Mouse (Mus musculus): ENCODE results near the gene Col26a1. TPM values are rescaled to one million over a fixed set of nuclear protein-coding genes. Genes with fewer than 3 reads are reported as not detected.
A peak's percentile ranks its signal among the peaks of the same experiment; 100 is the strongest.

Col26a1 gene
- total RNA-seq (2017): not detected in 3 replicates

DNA sequence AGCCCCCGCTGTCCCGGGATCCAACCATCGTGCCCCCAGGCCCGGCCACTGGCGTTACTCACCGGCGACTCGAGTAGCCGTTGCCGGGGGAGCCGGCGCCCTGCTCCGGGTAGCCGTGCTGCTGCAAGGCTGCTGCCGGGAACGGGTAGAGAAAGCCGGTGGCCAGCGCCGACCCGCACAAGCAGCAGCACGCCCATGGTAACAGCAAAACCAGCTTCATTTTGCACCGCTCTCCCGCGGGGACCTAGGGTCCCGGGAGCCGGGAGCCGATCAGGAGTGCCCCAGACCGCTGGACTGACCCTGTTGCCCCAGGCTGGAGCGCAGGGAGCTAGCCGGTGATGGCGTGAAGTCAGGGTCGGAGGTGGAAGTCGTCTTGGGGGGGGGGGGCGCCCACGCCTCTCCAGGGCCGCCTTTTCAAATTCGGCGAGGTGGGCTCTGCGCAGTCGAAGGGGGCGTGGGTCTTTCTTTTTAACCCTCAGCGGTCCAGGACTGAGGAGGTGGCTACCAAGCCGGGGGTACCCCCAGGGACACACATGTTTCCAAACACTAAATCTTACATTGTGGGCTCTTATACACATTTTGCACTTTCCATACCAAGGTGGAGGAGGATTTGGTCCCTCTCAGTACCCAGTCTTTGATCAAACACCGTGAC lies at the start of gene Col26a1:
TSS of gene Col26a1 (minus strand) at position 422 of the 652 bp plus-strand sequence.
- ATAC-seq (replicated peaks; ENCODE audit: insufficient number of reproducible peaks, low FRiP score, low TSS enrichment, poor library complexity, severe bottlenecking): no peak

DNA sequence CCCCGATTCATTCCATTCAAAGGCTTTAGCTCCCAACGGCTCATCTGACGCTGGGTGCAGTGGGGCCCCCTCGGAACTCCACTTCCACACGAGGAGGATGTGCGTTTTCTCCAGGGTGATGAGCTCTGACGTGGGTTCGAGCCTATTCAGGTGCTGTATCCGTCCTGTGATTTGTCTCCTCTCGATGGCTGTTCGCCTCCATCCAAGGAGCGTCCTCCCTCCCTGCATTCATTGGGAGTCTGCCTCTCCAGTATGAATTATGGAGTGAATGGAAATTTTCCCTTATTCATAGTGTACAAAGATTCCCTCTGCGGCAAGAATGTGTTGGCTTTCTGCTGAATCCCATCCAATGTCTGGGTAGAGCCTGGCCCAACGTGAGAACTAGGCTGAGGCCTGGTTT lies 48.9 kb upstream of the Col26a1 start:
- ATAC-seq (replicated peaks; ENCODE audit: insufficient number of reproducible peaks, low FRiP score, low TSS enrichment, poor library complexity, severe bottlenecking): no peak

DNA sequence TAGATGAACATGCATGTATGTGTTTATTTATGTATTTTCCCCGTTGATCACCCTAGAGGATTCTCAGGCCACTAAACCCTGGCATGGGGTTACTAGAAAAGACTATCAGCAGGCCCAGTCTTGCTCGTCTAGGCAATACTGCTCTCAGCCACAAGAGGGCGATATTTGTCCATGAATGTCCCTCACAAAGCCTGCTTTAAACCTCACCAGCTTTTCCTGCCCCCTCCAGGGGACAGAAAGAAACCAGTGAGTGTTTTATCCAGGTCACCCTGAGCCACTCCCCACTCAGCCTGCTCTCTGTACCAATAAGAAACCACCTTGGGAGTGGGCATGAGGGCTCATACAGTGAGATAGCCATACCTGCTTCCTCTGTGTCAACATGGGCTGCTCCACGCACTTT lies 46.1 kb upstream of the Col26a1 start:
- peak; percentile 84 for ATAC-seq (replicated peaks; ENCODE audit: insufficient number of reproducible peaks, low FRiP score, low TSS enrichment, poor library complexity, severe bottlenecking)

DNA sequence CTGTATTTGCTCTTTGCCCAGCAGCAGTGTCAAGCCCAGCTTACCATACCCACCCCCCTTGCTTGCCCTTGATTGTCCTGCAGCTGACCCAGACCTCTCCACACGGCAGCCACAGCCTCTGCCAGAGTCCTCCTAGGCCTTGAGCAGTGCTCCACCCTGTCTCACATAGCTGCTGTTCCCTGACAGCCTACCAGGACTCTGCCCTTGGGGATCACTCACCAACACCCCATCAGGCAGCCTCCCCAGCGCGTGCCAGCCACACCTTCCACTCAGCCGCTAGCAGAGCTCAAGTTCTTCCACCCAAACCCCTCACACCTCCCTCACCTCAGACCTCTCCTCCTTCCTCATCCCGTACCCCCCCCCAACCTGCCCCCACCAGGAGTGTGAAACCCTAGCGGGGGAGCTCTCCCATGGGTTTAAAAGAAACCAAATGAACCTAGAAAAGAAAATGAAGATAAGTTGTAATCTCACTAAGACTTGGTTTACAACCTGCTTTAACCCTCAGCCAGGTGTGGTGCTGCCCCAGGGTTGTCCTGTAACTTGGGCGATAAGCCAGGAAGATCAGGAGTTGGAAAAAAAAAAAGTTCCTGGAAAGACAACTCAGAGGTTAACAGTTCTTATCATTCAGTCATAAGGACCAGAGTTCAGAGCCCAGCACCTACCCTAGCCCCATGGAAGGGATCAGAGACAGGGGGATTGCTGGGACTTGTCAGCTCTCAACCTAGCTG lies 40.9 kb upstream of the Col26a1 start:
- ATAC-seq (replicated peaks; ENCODE audit: insufficient number of reproducible peaks, low FRiP score, low TSS enrichment, poor library complexity, severe bottlenecking): no peak

DNA sequence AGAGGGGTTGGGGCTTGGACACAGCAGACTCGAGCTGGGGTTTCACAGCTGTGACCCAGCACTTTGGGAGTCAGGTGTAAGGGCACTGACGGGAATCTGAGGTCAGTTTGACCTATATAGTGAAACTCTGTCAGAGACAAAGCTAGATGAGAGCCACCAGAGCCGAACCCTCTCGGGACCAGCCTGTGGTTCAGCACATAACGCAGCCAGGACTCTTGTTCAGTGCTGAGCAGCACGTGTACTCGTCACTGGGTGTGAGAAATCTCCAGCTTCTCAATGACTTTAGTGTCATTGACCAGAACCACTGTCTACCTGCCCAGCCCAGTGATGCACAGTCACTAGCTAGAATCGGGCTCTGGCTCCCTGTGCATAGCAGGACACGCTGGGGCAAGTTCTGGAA lies 39.8 kb upstream of the Col26a1 start:
- ATAC-seq (replicated peaks; ENCODE audit: insufficient number of reproducible peaks, low FRiP score, low TSS enrichment, poor library complexity, severe bottlenecking): no peak

DNA sequence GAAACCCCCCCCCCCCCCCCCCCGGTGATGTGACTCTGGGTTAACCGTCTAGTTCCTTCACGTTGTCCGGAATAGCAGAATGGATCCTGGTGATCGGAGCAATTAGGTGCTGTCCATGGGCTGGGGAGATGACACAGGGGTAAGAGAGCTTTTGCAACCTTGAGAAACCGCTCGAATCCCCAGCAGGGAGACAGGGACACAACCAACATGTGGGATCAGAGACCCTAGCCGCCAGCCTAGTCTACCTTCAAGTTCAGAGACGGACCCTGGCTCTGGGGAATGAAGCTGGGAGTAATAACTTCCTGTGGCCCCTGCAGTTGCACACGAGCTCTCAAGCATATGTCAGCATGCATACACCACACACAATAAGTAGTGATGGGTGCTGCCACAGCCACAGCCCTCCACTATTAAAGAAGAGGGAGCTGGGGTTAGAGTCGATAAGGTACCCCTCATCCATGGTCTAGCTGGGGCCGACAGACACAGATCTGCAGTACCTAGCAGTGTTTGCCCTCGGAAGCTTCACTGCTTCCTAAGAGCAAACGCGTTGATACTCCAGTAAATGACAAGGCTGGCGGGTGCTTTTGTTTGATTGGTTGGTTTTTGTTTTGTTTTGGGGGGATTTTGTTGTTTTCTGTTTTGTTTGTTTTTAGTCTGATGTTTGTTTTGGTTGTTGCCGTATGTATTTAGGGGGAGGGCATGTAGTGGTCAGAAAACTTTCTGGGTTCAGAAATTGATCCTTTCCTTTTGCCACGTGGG lies 36.7 kb upstream of the Col26a1 start:
- ATAC-seq (replicated peaks; ENCODE audit: insufficient number of reproducible peaks, low FRiP score, low TSS enrichment, poor library complexity, severe bottlenecking): no peak

DNA sequence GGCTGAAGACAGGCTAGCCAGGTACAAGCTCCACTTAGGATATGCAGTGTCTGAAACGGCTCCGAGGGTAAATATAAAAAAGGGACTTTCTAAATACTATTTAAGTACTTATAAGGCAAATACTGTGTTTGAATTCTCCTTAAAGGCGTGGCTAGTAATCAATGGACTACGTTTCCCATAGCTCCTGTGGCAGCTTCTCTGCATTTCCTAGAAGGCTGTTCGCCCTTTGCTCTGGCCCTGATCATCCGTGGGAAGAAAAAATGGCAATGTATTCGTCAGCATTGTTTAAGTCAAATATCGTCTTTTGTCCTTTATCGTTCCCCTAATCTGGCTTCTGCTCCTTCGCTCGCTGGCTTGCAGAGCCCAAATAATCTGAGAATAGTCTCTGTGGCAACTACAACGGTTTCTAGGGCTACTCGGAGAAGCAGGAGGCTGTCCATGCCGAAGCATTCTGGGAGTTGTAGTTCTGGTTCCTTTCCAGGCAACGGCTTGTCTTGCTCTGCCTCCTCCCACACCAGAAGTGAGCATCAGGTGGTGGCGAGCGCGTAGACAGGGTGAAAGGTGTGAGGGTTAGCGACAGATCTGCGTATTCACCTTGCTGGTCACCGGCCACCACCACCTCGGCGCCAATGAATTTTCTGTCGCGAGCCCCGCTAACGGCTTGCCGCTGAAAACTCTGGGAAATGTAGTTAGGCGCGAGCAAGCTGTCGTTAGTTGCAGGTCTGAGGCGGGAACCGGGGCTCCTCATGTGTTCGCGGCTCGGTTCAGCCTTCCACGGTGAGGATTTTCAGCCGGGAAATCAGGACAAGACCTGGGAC lies 35.9 kb upstream of the Col26a1 start:
- ATAC-seq (replicated peaks; ENCODE audit: insufficient number of reproducible peaks, low FRiP score, low TSS enrichment, poor library complexity, severe bottlenecking): peak; percentile 89

DNA sequence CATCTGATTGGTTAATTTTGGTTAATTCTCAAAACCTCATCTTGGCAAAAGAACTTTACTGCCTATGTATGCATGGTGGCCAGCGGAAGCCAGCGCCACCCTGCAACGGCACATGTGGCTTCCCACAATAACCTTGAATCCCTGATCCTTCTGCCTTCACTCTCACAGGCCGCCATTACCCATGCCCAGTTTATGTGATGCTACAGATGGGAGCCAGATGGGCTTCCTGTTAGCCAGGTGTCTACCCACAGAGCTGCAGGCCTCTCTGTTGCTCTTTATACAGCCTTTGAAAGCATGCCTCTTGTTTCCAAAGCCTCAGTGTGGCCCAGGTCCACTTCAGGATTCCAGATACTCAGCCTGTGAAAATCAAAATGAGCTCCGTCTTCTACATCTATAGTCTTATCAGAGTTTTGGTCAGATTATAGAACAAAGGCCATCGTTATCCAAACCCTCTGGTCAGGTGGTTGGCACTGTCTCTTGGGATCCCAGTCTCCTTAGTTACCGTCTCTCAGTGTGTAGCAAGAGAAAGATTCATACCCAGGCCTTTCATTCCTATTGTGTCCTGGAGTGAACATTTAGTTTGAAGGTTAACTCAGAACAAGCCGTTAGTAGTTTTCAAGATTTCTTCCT lies 34.7 kb upstream of the Col26a1 start:
- no peak for ATAC-seq (replicated peaks; ENCODE audit: insufficient number of reproducible peaks, low FRiP score, low TSS enrichment, poor library complexity, severe bottlenecking)

DNA sequence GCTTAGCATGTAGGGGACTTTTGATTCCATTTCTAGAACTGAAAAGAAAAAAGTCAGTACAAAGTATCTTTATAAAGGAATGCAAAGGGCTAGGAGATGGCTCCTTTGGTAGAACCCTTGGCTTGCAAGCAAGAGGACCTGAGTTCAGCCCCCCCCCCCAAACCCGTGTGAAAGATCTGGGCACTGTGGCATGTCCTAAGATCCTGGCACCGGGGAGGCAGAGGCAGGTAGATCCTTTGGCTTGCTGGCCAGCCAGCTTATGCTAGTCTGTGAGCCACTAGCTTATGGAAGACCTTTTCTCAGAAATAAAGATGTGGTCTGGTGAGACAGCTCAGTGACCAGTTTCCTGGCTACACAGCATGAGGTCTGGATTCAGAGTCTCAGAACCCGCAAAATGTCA lies 31.2 kb upstream of the Col26a1 start:
- no peak for ATAC-seq (replicated peaks; ENCODE audit: insufficient number of reproducible peaks, low FRiP score, low TSS enrichment, poor library complexity, severe bottlenecking)

DNA sequence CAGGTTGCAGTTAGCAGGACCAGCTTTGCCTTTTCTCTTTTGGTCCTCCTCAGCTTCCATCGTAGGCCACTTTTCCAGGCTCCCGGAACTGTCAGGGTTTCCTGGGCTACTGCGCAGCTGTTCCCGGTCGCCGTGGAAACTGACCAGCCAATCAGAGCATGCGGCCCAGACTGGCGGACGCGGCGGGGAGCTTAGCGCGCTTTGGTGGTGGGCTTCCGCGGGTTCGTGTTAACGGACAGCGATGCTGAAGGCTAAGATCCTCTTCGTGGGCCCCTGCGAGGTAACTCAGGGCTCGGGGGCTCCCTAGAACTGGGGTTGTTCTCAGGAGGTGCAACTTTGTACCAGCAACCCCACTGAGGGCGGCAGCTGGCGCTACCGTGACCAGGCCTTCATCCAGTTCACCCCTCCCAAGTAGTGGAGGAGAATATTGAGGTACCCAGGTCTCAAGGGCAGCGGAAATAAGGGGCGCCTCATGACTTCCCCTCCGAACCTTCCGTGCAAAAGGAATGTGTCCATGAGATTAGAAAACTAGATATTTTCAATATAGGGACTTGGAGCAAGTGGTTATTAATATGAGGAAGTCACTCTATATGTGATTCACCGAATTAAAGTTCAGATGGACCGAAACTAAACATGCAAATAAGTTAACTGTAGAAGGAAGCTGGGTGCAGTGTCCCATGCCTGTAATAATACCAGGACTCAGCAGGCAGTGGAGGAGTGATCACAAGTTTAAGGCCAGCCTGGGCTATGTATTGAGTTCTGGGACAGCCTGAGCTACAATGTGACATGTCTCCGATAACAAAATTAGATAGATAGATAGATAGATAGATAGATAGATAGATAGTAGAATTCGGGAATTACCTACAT lies 25.2 kb upstream of the Col26a1 start, which contains the start of gene Ift22:
TSS of gene Ift22 (plus strand) at position 160 of the 867 bp plus-strand sequence.
- peak; percentile 93 for ATAC-seq (replicated peaks; ENCODE audit: insufficient number of reproducible peaks, low FRiP score, low TSS enrichment, poor library complexity, severe bottlenecking)

DNA sequence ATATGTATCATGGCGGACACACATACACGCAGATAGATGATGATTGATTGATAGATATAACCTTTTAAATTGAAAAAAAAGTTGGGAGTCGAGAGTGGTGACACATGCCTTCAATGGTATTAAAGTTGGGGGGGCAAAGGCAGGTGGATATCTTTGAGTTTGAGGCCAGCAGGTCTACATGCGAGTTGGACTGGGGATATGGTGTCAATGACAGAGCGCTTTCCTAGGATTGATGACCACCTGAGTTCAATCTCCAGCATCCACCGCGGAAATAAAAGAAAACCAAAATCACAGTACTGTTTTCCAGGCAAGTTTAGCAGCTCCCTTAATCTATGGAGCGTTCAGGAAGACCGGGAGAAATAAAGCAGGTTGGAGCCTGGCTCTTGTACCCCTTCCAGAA lies 24.6 kb upstream of the Col26a1 start:
- no peak for ATAC-seq (replicated peaks; ENCODE audit: insufficient number of reproducible peaks, low FRiP score, low TSS enrichment, poor library complexity, severe bottlenecking)

DNA sequence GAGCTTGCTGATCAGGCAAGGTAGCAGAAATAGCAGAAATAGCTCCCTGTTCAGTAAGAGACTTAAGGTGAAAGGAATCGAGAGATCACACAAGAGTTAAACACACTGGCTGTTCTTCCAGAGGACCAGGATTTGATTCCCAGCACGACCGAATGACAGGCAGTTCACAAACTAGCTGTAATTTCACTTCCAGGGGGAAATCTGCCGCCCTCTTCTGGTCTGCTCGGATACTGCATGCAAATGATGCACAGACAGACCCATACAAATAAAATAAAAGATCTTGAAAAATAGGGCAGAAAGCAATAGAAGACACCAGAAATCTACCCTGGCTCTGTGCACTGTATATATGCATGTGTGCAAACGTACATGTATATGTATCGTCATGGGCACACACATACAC lies 22.6 kb upstream of the Col26a1 start:
- ATAC-seq (replicated peaks; ENCODE audit: insufficient number of reproducible peaks, low FRiP score, low TSS enrichment, poor library complexity, severe bottlenecking): no peak

DNA sequence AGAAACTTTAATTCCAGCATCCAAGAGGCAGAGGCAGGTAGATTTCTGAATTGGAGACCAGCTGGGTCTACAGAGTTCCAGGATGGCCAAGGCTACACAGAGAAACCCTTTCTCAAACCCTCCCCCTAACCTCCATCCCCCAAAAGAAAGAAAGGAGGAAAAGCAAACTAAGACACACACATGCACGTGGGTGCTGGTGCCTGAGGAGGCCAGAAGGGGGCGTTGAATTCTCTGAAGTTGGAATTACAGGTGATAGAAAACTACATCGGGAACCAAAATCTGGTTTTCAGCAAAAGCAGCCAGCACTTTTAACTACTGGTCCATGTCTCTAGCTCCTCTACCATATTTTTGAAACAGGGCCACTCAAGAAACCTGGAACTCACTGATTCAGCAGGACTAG lies 21.6 kb upstream of the Col26a1 start:
- ATAC-seq (replicated peaks; ENCODE audit: insufficient number of reproducible peaks, low FRiP score, low TSS enrichment, poor library complexity, severe bottlenecking): no peak

DNA sequence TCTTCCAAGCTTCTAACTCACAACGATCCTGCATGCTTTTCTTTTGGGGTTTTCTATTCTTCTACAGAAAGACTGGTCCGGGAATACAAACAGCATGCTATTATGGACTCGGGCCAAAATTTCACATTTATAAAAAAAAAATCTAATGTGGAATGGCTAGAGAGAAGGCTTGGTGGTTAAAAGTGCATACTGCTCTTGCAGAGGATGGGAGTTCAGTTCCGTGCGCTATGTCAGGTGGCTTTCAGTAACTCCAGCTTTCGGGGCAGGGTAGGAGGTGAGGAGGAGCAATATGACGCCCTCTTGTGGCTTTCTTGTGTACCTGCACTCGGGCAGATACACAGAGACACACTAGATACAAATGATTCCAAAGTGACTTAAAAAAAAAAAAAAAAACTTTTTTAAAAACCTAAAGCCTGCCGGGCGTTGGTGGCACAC lies 12.5 kb upstream of the Col26a1 start:
- ATAC-seq (replicated peaks; ENCODE audit: insufficient number of reproducible peaks, low FRiP score, low TSS enrichment, poor library complexity, severe bottlenecking): no peak

DNA sequence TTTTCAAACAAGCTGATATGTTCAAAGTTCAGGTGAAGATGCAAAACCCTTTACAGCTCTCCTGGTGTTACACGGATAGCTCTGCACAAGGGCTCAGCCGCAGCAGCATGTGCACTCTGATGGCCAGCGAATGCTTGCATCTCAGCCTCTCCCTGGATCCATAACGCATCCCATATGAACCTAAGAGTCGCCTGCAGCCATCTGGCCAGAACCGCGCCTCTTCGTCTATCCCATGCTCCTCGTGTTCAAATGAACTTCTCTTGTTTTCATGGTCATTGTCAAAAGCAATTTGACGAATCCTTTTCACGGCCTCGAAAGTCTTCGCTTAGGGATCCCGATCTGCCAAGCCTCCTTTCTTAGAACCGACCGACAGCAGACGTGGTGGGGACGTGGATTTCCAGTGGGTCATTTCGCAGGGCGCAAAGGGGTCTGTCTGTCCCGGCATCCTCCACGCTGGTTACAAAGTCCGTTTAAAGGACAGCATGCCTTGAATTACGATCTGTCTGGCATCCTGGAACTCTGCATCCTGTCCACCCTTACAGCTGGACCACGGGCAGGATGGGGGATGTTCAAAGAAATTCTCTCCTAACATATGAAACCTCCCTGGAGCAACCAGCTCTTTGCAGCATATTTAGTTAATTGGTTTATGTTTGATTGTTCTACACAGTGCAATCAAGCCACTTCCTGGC lies 12.0 kb upstream of the Col26a1 start:
- no peak for ATAC-seq (replicated peaks; ENCODE audit: insufficient number of reproducible peaks, low FRiP score, low TSS enrichment, poor library complexity, severe bottlenecking)

DNA sequence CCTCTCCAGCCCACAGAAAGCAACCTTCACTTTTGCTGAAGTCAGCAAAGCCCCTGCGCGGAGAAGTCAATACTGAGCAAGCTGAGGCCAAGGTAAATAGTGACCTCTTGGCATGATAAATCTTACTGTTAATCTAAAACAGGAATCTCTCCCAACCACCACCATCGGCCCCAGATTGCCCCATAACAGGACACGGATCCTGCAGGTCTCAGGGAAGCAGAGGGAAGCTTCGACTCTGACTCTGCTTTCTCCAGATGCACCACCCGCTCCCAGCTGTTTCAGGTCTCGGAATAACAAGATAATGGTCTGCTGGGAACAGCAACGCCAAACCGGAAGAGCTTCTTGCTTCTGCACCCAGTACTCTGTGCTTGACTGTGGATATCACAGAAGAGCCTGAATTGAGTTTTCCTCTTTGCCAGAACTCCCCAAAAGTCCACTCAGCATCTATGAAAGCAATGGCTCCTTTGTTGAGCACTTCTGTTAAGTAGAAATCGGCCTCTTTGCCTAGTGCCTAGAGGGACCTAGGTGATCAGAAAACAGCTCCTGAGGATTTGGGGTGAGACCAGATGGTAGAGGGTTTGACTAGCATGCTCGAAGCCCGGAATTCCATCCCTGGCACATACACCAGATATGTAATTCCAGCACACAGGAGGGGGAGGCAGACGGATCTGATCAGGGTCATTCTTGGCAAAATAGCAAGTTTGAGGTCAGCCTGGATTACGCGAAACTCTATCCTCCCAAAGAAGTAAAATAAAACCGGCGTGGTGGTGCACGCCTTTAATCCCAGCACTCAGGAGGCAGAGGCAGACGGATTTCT lies 5.7 kb upstream of the Col26a1 start:
- ATAC-seq (replicated peaks; ENCODE audit: insufficient number of reproducible peaks, low FRiP score, low TSS enrichment, poor library complexity, severe bottlenecking): no peak

Measured in monocyte, adult 5-6 weeks (primary cell).